Mouse (Mus musculus): ENCODE results near the gene Gse1. TPM values are rescaled to one million over a fixed set of nuclear protein-coding genes. Genes with fewer than 3 reads are reported as not detected.
A peak's percentile ranks its signal among the peaks of the same experiment; 100 is the strongest.

The Gse1 gene
- polyA plus RNA-seq, 1 experiment = 14.7 TPM

- Histone ChIP-seq H3K4me3 (no peak overlapping the region), H3K36me3 (ENCODE audit: control insufficient read depth, insufficient read depth) (no peaks in the 10 kb centered on the region), H3K27me3 (ENCODE audit: control insufficient read depth, insufficient read depth, insufficient read length) (no peaks in the 10 kb centered on the region), H3K79me2 (ENCODE audit: control insufficient read depth, insufficient read depth) (no peaks in the 10 kb centered on the region), H3ac (ENCODE audit: control insufficient read depth, insufficient read length) (no peak overlapping the region), H3K4me2 (ENCODE audit: low read depth) (peak overlapping the region; percentile 95)
- TF ChIP-seq TCF3 (IDR thresholded peaks at IDR 0.05; ENCODE audit: insufficient read length, low read depth) = peak; percentile 98
- TF ChIP-seq CEBPB (IDR thresholded peaks at IDR 0.05; ENCODE audit: insufficient read depth, poor library complexity, severe bottlenecking) = no peak
- TF ChIP-seq E2F4 (IDR thresholded peaks at IDR 0.05; ENCODE audit: insufficient read depth) = no peak
- peak; percentile 33 for TF ChIP-seq POLR2AphosphoS2 (IDR thresholded peaks at IDR 0.05; ENCODE audit: insufficient read length, low read depth)
- TF ChIP-seq USF1 (IDR thresholded peaks at IDR 0.05; ENCODE audit: low read depth) = peak; percentile 59
- TF ChIP-seq MYOG (IDR thresholded peaks at IDR 0.05; ENCODE audit: control insufficient read depth in 1 of 3, insufficient read depth in 1 of 3, insufficient read length in 2 of 3, low read depth in 2 of 3) = peak; percentile 96 to 100 (median 99)
- TF ChIP-seq SRF (IDR thresholded peaks at IDR 0.05; ENCODE audit: control insufficient read depth, insufficient read length, low read depth) = no peak
- TF ChIP-seq MYOD1 (IDR thresholded peaks at IDR 0.05; ENCODE audit: control insufficient read depth in 1 of 3, insufficient read length in 2 of 3, low read depth in 2 of 3) = peak; percentile 57 to 99 (median 99)
- peak; percentile 96 for TF ChIP-seq TCF12 (IDR thresholded peaks at IDR 0.05; ENCODE audit: insufficient read depth, poor library complexity, severe bottlenecking)
Measured at GRCm38 (mm10) chr8:120213939-120214338, 14.3 kb upstream of the Gse1 start.

DNA sequence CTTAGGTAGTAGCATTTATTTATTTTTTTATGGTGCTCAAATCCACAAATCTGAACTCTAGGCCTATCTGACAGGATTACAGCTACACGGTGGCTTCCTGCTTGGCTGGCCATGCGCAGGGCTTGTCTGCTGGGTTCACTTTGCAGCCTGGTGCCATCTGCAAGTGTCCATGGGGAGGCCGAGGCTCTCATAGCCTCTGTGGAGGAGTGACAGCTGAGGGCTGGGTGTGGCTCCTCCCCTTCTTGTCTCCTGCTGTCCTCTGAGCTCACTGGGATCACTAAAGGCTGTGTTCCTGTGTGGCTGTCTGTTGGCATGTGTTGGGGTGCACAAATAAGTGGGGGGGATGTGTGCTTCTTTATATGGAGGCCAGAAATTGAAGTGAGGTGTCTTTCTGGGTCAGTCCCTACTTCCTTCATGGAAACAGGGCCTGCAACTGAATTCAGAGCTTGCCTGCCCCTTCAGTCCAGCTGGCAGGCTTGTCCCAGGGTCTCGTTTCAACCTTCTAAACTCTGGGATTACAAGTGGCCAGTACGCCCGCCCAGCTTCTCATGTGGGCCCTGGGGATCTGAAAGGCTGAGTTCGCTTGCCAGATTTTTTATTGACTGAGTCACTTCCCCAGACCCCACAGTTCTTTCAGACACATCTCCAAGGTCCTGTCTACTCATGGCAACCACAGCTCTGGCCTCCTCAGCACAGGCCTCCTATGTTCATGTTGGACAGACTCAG, 12.7 kb upstream of the Gse1 start:
- TF ChIP-seq E2F4 (IDR thresholded peaks at IDR 0.05; ENCODE audit: insufficient read depth) = no peak
- TF ChIP-seq MAX (IDR thresholded peaks at IDR 0.05; ENCODE audit: low read depth) = no peak
- TF ChIP-seq CEBPB (IDR thresholded peaks at IDR 0.05; ENCODE audit: insufficient read depth, poor library complexity, severe bottlenecking) = no peak
- peak; percentile 59 for TF ChIP-seq POLR2AphosphoS2 (IDR thresholded peaks at IDR 0.05; ENCODE audit: insufficient read length, low read depth)
- peak; percentile 54 for TF ChIP-seq TCF12 (IDR thresholded peaks at IDR 0.05; ENCODE audit: insufficient read depth, poor library complexity, severe bottlenecking)
- no peak for TF ChIP-seq SRF (IDR thresholded peaks at IDR 0.05; ENCODE audit: control insufficient read depth, insufficient read length, low read depth)
- TF ChIP-seq REST (IDR thresholded peaks at IDR 0.05; ENCODE audit: insufficient read depth, insufficient read length) = no peak
- peak in 2 of 3 experiments; percentile 91 to 95 for TF ChIP-seq MYOD1 (IDR thresholded peaks at IDR 0.05; ENCODE audit: control insufficient read depth in 1 of 3, insufficient read length in 2 of 3, low read depth in 2 of 3)
- peak; percentile 55 for TF ChIP-seq POLR2A (IDR thresholded peaks at IDR 0.05; ENCODE audit: insufficient read length, low read depth)
- no peak for TF ChIP-seq USF1 (IDR thresholded peaks at IDR 0.05; ENCODE audit: low read depth)
- TF ChIP-seq TCF3 (IDR thresholded peaks at IDR 0.05; ENCODE audit: insufficient read length, low read depth) = peak; percentile 29
- peak; percentile 80 to 98 (median 84) for TF ChIP-seq MYOG (IDR thresholded peaks at IDR 0.05; ENCODE audit: control insufficient read depth in 1 of 3, insufficient read depth in 1 of 3, insufficient read length in 2 of 3, low read depth in 2 of 3)
- H3K4me2 ChIP-seq (ENCODE audit: low read depth) = peak overlapping the region; percentile 95
- H3ac ChIP-seq (ENCODE audit: control insufficient read depth, insufficient read length) = no peak overlapping the region
- H3K27me3 ChIP-seq (ENCODE audit: control insufficient read depth, insufficient read depth, insufficient read length) = no peaks in the 10 kb centered on the region
- no peak overlapping the region for H3K4me3 ChIP-seq
- H3K79me2 ChIP-seq (ENCODE audit: control insufficient read depth, insufficient read depth) = no peaks in the 10 kb centered on the region
- no peaks in the 10 kb centered on the region for H3K36me3 ChIP-seq (ENCODE audit: control insufficient read depth, insufficient read depth)

DNA sequence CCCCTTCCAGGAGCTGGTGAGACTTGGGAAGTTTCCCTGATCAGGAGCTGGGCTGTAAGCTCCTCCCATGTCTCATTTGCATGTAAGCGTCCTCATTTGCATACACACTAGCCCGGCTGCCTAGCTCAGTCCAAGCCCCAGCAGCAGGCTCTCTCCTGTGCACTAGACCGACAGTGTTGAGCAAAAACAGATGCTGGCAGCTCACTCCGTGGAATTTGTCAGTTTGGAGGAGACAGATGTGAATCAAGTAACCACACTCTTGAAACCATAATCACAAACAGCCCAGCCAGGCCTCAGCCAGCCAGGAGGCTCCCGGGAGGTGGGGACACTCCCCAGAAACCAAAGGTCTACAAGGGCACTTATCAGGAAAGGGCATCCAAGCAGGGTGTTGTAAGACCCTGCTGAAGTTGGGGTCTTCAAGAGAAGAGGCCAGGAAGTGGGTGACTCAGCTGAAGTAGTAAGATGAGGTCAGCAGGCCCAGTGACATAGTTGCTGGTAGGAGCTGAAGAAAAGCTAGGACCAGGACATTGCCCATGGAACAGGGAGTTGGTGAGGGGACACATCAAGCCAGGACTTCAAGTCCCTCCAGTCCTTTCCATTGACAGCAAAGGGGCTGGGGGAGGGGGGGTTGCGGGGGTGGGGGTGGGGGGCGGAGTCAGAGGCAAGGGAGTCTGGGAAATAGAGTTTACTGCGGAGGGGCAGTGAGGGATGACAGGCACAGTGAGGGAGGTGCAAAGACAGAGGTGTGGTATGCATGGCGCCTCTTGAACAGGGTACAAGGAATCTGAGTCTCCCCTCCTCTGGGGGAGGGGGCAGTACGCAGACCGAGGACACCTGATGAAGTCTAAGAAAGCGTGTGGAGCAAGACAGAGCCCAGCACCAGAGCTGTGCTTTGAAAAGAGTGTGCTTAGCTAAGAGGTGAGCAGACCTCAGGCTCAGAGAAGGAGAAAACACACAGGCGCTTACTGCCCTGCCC, 11.1 kb upstream of the Gse1 start:
- peak in 2 of 3 experiments; percentile 41 to 58 for TF ChIP-seq MYOD1 (IDR thresholded peaks at IDR 0.05; ENCODE audit: control insufficient read depth in 1 of 3, insufficient read length in 2 of 3, low read depth in 2 of 3)
- TF ChIP-seq POLR2AphosphoS2 (IDR thresholded peaks at IDR 0.05; ENCODE audit: insufficient read length, low read depth) = no peak
- no peak for TF ChIP-seq USF1 (IDR thresholded peaks at IDR 0.05; ENCODE audit: low read depth)
- no peak for TF ChIP-seq POLR2A (IDR thresholded peaks at IDR 0.05; ENCODE audit: insufficient read length, low read depth)
- Histone ChIP-seq H3K4me3 (no peak overlapping the region), H3K36me3 (ENCODE audit: control insufficient read depth, insufficient read depth) (no peaks in the 10 kb centered on the region), H3K79me2 (ENCODE audit: control insufficient read depth, insufficient read depth) (no peaks in the 10 kb centered on the region), H3K4me2 (ENCODE audit: low read depth) (peak overlapping the region; percentile 95), H3ac (ENCODE audit: control insufficient read depth, insufficient read length) (no peak overlapping the region), H3K27me3 (ENCODE audit: control insufficient read depth, insufficient read depth, insufficient read length) (no peaks in the 10 kb centered on the region)

DNA sequence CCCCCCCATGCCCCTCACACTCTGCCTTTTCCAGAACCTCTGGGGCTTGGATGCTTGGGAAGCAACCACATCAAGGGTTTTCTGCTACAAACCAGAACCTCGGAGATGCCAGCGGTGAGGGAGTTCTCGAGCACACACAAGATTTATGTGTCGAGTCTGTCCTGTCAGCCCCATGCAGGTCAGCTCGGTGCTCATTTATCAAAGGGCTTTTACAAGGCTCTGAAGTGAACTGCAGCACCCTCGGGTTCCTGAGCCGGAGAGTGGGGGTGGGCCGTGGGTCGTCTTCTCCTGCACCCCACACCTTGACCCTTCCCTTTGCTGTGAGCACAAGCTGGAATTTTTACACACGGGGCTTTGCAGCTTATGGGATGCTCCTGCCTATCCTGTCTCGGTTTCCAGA, 5.7 kb upstream of the Gse1 start:
- Histone ChIP-seq H3ac (ENCODE audit: control insufficient read depth, insufficient read length) (no peak overlapping the region), H3K4me2 (ENCODE audit: low read depth) (no peak overlapping the region), H3K36me3 (ENCODE audit: control insufficient read depth, insufficient read depth) (no peaks in the 10 kb centered on the region), H3K27me3 (ENCODE audit: control insufficient read depth, insufficient read depth, insufficient read length) (no peaks in the 10 kb centered on the region), H3K79me2 (ENCODE audit: control insufficient read depth, insufficient read depth) (no peaks in the 10 kb centered on the region), H3K4me3 (no peak overlapping the region)
- no peak for TF ChIP-seq MAX (IDR thresholded peaks at IDR 0.05; ENCODE audit: low read depth)
- no peak for TF ChIP-seq E2F4 (IDR thresholded peaks at IDR 0.05; ENCODE audit: insufficient read depth)
- no peak for TF ChIP-seq USF1 (IDR thresholded peaks at IDR 0.05; ENCODE audit: low read depth)
- TF ChIP-seq MYOD1 (IDR thresholded peaks at IDR 0.05; ENCODE audit: control insufficient read depth in 1 of 3, insufficient read length in 2 of 3, low read depth in 2 of 3) = no peak
- no peak for TF ChIP-seq POLR2AphosphoS2 (IDR thresholded peaks at IDR 0.05; ENCODE audit: insufficient read length, low read depth)
- TF ChIP-seq SRF (IDR thresholded peaks at IDR 0.05; ENCODE audit: control insufficient read depth, insufficient read length, low read depth) = no peak
- TF ChIP-seq TCF3 (IDR thresholded peaks at IDR 0.05; ENCODE audit: insufficient read length, low read depth) = no peak
- TF ChIP-seq CEBPB (IDR thresholded peaks at IDR 0.05; ENCODE audit: insufficient read depth, poor library complexity, severe bottlenecking) = no peak
- TF ChIP-seq POLR2A (IDR thresholded peaks at IDR 0.05; ENCODE audit: insufficient read length, low read depth) = no peak
- TF ChIP-seq MYOG (IDR thresholded peaks at IDR 0.05; ENCODE audit: control insufficient read depth in 1 of 3, insufficient read depth in 1 of 3, insufficient read length in 2 of 3, low read depth in 2 of 3) = no peak
- no peak for TF ChIP-seq TCF12 (IDR thresholded peaks at IDR 0.05; ENCODE audit: insufficient read depth, poor library complexity, severe bottlenecking)
- TF ChIP-seq REST (IDR thresholded peaks at IDR 0.05; ENCODE audit: insufficient read depth, insufficient read length) = no peak

Measured in myocyte (in vitro differentiated cells).